1 mouse cellular context compared by ENCODE assay signal in the genomic region with DNA sequence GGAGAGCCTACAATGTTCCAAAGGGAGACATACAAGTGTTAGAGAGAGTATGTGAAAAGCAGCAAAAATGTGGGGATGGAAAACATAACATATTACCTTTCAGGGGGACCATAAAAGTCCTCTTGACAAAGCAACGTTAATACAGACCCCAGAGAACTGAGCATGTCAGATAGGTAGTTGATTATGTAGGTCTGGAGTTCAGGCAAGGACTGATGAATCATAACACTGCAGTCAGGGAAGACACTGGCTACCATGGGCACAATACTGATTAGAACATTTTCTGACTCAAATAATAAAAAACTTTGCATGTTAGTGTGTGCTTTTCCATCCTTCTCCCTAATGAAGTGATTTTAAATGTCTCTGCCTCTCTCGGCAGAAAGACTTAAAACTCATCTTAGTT.
TF ChIP-seq lines count a peak whose summit lies in the region.

No protein-coding gene starts in this region.

TF ChIP-seq in CH12.LX, 34 proteins besides CTCF, POLR2A, EP300 and RAD21 (continued from another document):
- TF ChIP-seq SMC3 (IDR thresholded peaks at IDR 0.05; ENCODE audit: low read depth, low read length): no peak
- TF ChIP-seq CHD2 (IDR thresholded peaks at IDR 0.05; ENCODE audit: low read length): no peak
- no peak for TF ChIP-seq USF2 (conservative IDR thresholded peaks at IDR 0.05; ENCODE audit: low read depth, low read length)
- no peak for TF ChIP-seq TCF12 (IDR thresholded peaks at IDR 0.05; ENCODE audit: low read depth, low read length)
- no peak for TF ChIP-seq HCFC1 (IDR thresholded peaks at IDR 0.05; ENCODE audit: low read depth, low read length)
- no peak for TF ChIP-seq ZNF384 (IDR thresholded peaks at IDR 0.05; ENCODE audit: low read depth, low read length)
- TF ChIP-seq ZKSCAN1 (IDR thresholded peaks at IDR 0.05; ENCODE audit: borderline replicate concordance, low read depth, low read length): no peak
- no peak for TF ChIP-seq MYC (IDR thresholded peaks at IDR 0.05; ENCODE audit: low read depth, low read length)
- TF ChIP-seq E2F4 (IDR thresholded peaks at IDR 0.05; ENCODE audit: insufficient replicate concordance, low read depth, low read length): no peak
- no peak for TF ChIP-seq CHD1 (IDR thresholded peaks at IDR 0.05; ENCODE audit: low read depth, low read length)
